Mouse (Mus musculus): ENCODE results near the gene Tnfaip8l1. TPM values are rescaled to one million over a fixed set of nuclear protein-coding genes. Genes with fewer than 3 reads are reported as not detected.

Tnfaip8l1 gene
- total and polyA plus RNA-seq, 3 experiments: 4.0 to 5.5 TPM; not detected in 1

DNA sequence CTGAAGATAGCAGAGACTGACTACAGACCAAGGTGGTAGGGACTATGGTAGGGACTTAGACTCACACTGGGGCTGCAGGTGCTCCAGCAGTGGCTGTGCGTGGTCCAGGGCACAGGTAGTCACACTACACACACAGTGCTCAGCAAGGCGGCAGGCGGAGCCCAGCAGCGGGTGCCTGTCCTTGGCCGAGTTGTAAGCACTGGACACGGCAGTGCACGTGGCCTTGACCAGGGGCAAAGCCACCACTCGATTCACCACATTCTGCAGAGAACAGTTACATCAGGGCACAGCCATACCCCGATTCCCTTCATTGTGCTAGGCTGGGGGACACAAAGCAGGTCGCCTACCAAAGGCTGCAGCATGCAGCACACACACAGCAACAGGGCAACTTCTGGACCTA is 46.1 kb upstream of the Tnfaip8l1 start:
- Histone ChIP-seq H3K79me2 (ENCODE audit: control insufficient read depth, insufficient read depth, low read length, poor library complexity) (no peaks in the 10 kb centered on the region), H3K36me3 (ENCODE audit: control insufficient read depth in 1 of 2, insufficient read depth in 2 of 2, low read length in 2 of 2) (no peaks in the 10 kb centered on the region), H3K9ac (ENCODE audit: control insufficient read depth, low read depth, low read length, poor library complexity, severe bottlenecking) (no peak overlapping the region), H3K4me1 (ENCODE audit: control insufficient read depth in 1 of 2, insufficient read depth in 2 of 2, low read length in 2 of 2) (no peaks in the 10 kb centered on the region), H3K27ac (ENCODE audit: control insufficient read depth, low read depth, low read length) (no peak overlapping the region), H3K27me3 (ENCODE audit: control insufficient read depth in 1 of 2, insufficient read depth in 2 of 2, low read length in 2 of 2) (no peaks in the 10 kb centered on the region), H3K9me3 (replicated peaks; ENCODE audit: insufficient read depth, low read length) (no peaks in the 10 kb centered on the region), H3K4me3 (ENCODE audit: control insufficient read depth in 1 of 2, insufficient read depth in 1 of 2, low read depth in 2 of 2, low read length in 2 of 2) (no peak overlapping the region)
- DNase-seq (ENCODE audit: low read depth, low spot score): no peak
- no peak for TF ChIP-seq TCF12 (IDR thresholded peaks at IDR 0.05; ENCODE audit: low read depth, low read length)
- no peak for TF ChIP-seq GABPA (IDR thresholded peaks at IDR 0.05; ENCODE audit: low read depth, low read length)
- no peak for TF ChIP-seq USF2 (IDR thresholded peaks at IDR 0.05; ENCODE audit: borderline replicate concordance in 1 of 2, insufficient read depth in 1 of 2, low read depth in 1 of 2, low read length in 2 of 2)
- no peak for TF ChIP-seq ZC3H11A (IDR thresholded peaks at IDR 0.05; ENCODE audit: low read depth, low read length)
- no peak for TF ChIP-seq HCFC1 (IDR thresholded peaks at IDR 0.05; ENCODE audit: low read depth, low read length)

GRCm38 (mm10) chr17:56117251-56117710 is 45.0 kb upstream of the Tnfaip8l1 start, which contains the start of gene Plin5:
Plin5 (minus strand) TSS chr17:56117596.
- no peak within 1 kb of the TSS for H3K4me3 ChIP-seq (ENCODE audit: control insufficient read depth in 1 of 2, insufficient read depth in 1 of 2, low read depth in 2 of 2, low read length in 2 of 2)
- DNase-seq (ENCODE audit: low read depth, low spot score): no peak
- H3K27me3 ChIP-seq (ENCODE audit: control insufficient read depth in 1 of 2, insufficient read depth in 2 of 2, low read length in 2 of 2): no peaks in the 10 kb centered on the region
- H3K79me2 ChIP-seq (ENCODE audit: control insufficient read depth, insufficient read depth, low read length, poor library complexity): no peaks in the 10 kb centered on the region
- H3K9me3 ChIP-seq (replicated peaks; ENCODE audit: insufficient read depth, low read length): no peaks in the 10 kb centered on the region
- H3K36me3 ChIP-seq (ENCODE audit: control insufficient read depth in 1 of 2, insufficient read depth in 2 of 2, low read length in 2 of 2): no peaks in the 10 kb centered on the region
- no peaks in the 10 kb centered on the region for H3K4me1 ChIP-seq (ENCODE audit: control insufficient read depth in 1 of 2, insufficient read depth in 2 of 2, low read length in 2 of 2)
- TF ChIP-seq CHD1 (IDR thresholded peaks at IDR 0.05; ENCODE audit: low read depth, low read length) (no peak), ZNF384 (IDR thresholded peaks at IDR 0.05; ENCODE audit: low read depth, low read length) (no peak), CHD2 (IDR thresholded peaks at IDR 0.05; ENCODE audit: low read length) (no peak), MXI1 (IDR thresholded peaks at IDR 0.05; ENCODE audit: low read depth, low read length) (no peak), ZKSCAN1 (IDR thresholded peaks at IDR 0.05; ENCODE audit: low read depth, low read length) (no peak), BHLHE40 (IDR thresholded peaks at IDR 0.05; ENCODE audit: borderline replicate concordance, low read depth, low read length) (no peak), ZC3H11A (IDR thresholded peaks at IDR 0.05; ENCODE audit: low read depth, low read length) (no peak), USF1 (IDR thresholded peaks at IDR 0.05; ENCODE audit: low read depth, low read length) (no peak), RCOR1 (IDR thresholded peaks at IDR 0.05; ENCODE audit: low read depth, low read length) (no peak), NELFE (IDR thresholded peaks at IDR 0.05; ENCODE audit: low read depth, low read length) (no peak), TCF12 (IDR thresholded peaks at IDR 0.05; ENCODE audit: low read depth, low read length) (no peak), E2F4 (IDR thresholded peaks at IDR 0.05; ENCODE audit: borderline replicate concordance, low read depth, low read length) (no peak), ETS1 (IDR thresholded peaks at IDR 0.05; ENCODE audit: low read depth, low read length) (no peak), TBP (IDR thresholded peaks at IDR 0.05; ENCODE audit: low read depth, low read length) (no peak), ELF1 (IDR thresholded peaks at IDR 0.05; ENCODE audit: low read depth, low read length) (no peak), CTCF (IDR thresholded peaks at IDR 0.05 in 2 of 3, conservative IDR thresholded peaks at IDR 0.05 in 1 of 3; ENCODE audit: control insufficient read depth in 1 of 3, insufficient read depth in 1 of 3, low read depth in 2 of 3, low read length in 3 of 3, poor library complexity in 1 of 3, severe bottlenecking in 1 of 3) (no peak), JUND (IDR thresholded peaks at IDR 0.05; ENCODE audit: low read depth, low read length) (no peak), NRF1 (IDR thresholded peaks at IDR 0.05; ENCODE audit: insufficient read depth, low read depth, low read length, poor library complexity, severe bottlenecking) (no peak), RAD21 (IDR thresholded peaks at IDR 0.05; ENCODE audit: low read depth, low read length) (no peak), SMC3 (IDR thresholded peaks at IDR 0.05; ENCODE audit: low read depth, low read length) (no peak)
- H3K27ac ChIP-seq (ENCODE audit: control insufficient read depth, low read depth, low read length): no peak within 1 kb of the TSS
- H3K9ac ChIP-seq (ENCODE audit: control insufficient read depth, low read depth, low read length, poor library complexity, severe bottlenecking): no peak within 1 kb of the TSS
